ENCODE assay signal across 13 mouse cellular contexts in the genomic region with DNA sequence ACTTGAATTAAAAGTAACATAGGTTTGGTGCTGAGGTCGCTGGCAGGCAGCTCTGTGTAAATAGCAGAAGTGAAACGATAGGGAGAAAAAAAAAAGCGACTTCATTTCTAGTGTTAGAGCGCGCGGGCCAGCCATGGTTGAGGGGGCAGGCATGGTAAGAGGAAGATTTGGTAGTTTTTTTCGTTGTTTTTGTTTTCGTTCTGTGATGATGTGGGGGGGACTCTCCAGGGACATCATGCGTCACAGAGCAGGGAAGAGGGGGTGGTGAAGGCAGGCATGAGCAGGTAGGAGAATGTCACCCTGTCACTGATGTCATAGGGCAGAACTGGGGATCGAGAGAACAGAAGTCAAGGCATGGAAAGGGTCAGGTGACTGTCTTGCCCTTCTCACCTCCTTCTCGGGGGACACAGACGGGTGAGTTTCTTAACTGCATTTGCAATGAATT. TPM values are rescaled to one million over a fixed set of nuclear protein-coding genes. Genes with fewer than 3 reads are reported as not detected.
A peak's percentile ranks its signal among the peaks of the same experiment; 100 is the strongest.
DNase-seq lines count a peak whose midpoint lies in the region; ATAC-seq and TF ChIP-seq lines count a peak whose summit lies in the region.
"Had no signal": no experiment of that assay in that cellular context is flagged by ENCODE, and none has a peak within 500 bp of the region (broad histone marks: within the 10 kb centered on the region; RNA-seq: fewer than 3 reads in every experiment).

No protein-coding gene starts in this region.

- TF ChIP-seq CTCF in bone marrow, adult 2 months (IDR thresholded peaks at IDR 0.05; ENCODE audit: control insufficient read depth, insufficient read depth, low read length): no peak
- no peak for TF ChIP-seq CTCF in left cerebral cortex, adult 2 months (IDR thresholded peaks at IDR 0.05)

- TF ChIP-seq POLR2A in bone marrow, adult 2 months (IDR thresholded peaks at IDR 0.05; ENCODE audit: borderline replicate concordance, control insufficient read depth, low read depth, low read length): no peak

- peak; percentile 29 for DNase-seq in thymus, postnatal 25 days
- no peak for DNase-seq in thymus, postnatal 0 days (ENCODE audit: low spot score)
- DNase-seq in adrenal gland, adult 8-10 months: no peak
- no peak for DNase-seq in left cerebral cortex, adult 2 months (ENCODE audit: extremely low spot score in 1 of 2, low spot score in 2 of 2)
- DNase-seq: cerebellum, adult 8-10 months; heart, postnatal 10 days; kidney, postnatal 36 days; liver, embryonic 13.5 days; right cerebral cortex, postnatal 4 days had no signal

- H3K27ac ChIP-seq in bone marrow, adult 2 months (ENCODE audit: control insufficient read depth, insufficient read depth, low read depth, low read length, poor library complexity): peak overlapping the region; percentile 82; the same call in 1 of the 2 replicates
- no peak overlapping the region for H3K27ac ChIP-seq in midbrain, embryonic 15.5 days
- no peak overlapping the region for H3K27ac ChIP-seq in left cerebral cortex, adult 2 months
- H3K27ac ChIP-seq: liver, embryonic 13.5 days had no signal

- no peak overlapping the region for H3K9ac ChIP-seq in midbrain, embryonic 15.5 days
- H3K9ac ChIP-seq: liver, embryonic 13.5 days had no signal

- H3K27me3 ChIP-seq in midbrain, embryonic 15.5 days (replicated peaks): no peaks in the 10 kb centered on the region
- H3K27me3 ChIP-seq: liver, embryonic 13.5 days had no signal

- H3K4me2 ChIP-seq in midbrain, embryonic 15.5 days: no peak overlapping the region
- H3K4me2 ChIP-seq: liver, embryonic 13.5 days had no signal

- H3K36me3 ChIP-seq in midbrain, embryonic 15.5 days (replicated peaks): no peaks in the 10 kb centered on the region
- H3K36me3 ChIP-seq: liver, embryonic 13.5 days had no signal

- 3% methylated on average over 12 of the region's 12 CpGs for WGBS in bone marrow, adult 2 months
- WGBS in midbrain, embryonic 15.5 days: 71% methylated on average over 12 of the region's 12 CpGs

- H3K4me1 ChIP-seq in bone marrow, adult 2 months (ENCODE audit: control insufficient read depth, insufficient read depth, low read length): peaks cover 4% of the 10 kb centered on the region; the same call in 1 of the 2 replicates
- no peaks in the 10 kb centered on the region for H3K4me1 ChIP-seq in midbrain, embryonic 15.5 days
- H3K4me1 ChIP-seq: liver, embryonic 13.5 days had no signal

- H3K9me3 ChIP-seq in midbrain, embryonic 15.5 days: no peaks in the 10 kb centered on the region
- H3K9me3 ChIP-seq: liver, embryonic 13.5 days had no signal

- H3K4me3 ChIP-seq in bone marrow, adult 2 months (replicated peaks; ENCODE audit: control insufficient read depth, low read depth, low read length): peak overlapping the region; percentile 47
- H3K4me3 ChIP-seq in midbrain, embryonic 15.5 days: no peak overlapping the region
- no peak overlapping the region for H3K4me3 ChIP-seq in left cerebral cortex, adult 2 months
- H3K4me3 ChIP-seq: liver, embryonic 13.5 days had no signal

- intact Hi-C loops in left cerebral cortex, adult 2 months (cut with DNase I): no loop called here

- peak; percentile 48 for ATAC-seq in monocyte, adult 5-6 weeks (replicated peaks; ENCODE audit: insufficient number of reproducible peaks, low FRiP score, low TSS enrichment, poor library complexity, severe bottlenecking)
- ATAC-seq in midbrain, embryonic 15.5 days (replicated peaks): no peak

RNA-seq across cellular contexts. Expression of gene Ccr7, which starts 13.2 kb away (rescaled TPM):
- 36.2 and 37.4 TPM in 2 replicates for polyA plus RNA-seq in thymus, postnatal 0 days (2015; fragmentation: Nextera tagmentation; extraction: Ambion mirVana)
- 1.5 and 9.7 TPM in 2 replicates for polyA plus RNA-seq in bone marrow, adult 2 months (2011; ENCODE audit: insufficient read depth, insufficient read length, low replicate concordance, missing spikeins)
- 13.3 to 31.2 TPM (median 29.2 TPM) in 3 replicates for total RNA-seq in monocyte, adult 5-6 weeks (2017)
- under 1 TPM; 0.12 to 0.24 (median 0.16) TPM for total RNA-seq in adrenal gland, adult 8-10 months (2022)
- 0.09 TPM in 1 of 2 replicates, not detected in the other for polyA plus RNA-seq in midbrain, embryonic 15.5 days (2015; fragmentation: Nextera tagmentation; extraction: Ambion mirVana)
- not detected for total RNA-seq in left cerebral cortex, adult 2 months (2021)
- total RNA-seq: megakaryocyte-erythroid progenitor cell, adult 5-6 weeks had no signal

Comparison
In these comparisons a context has a peak if more than half of its experiments do, and no peak if none do; other contexts are left out.
1. RNA of gene Ccr7, which starts 13.2 kb away (total RNA-seq): 13.3 to 31.2 TPM in monocyte, adult 5-6 weeks; 0.12 to 0.24 TPM in adrenal gland, adult 8-10 months and not detected in left cerebral cortex, adult 2 months; every median in the first group is over 10 times any median in the second.